Mouse (Mus musculus) erythroblast, embryonic 14.5 days (primary cell): Measurements from ENCODE around the gene Olfr685.

Experiments used
- GATA1 ChIP-seq: IDR thresholded peaks from 2 replicates; pipeline ENCODE4 v1.6.1; 2012; ENCODE audit warnings: low read length, inconsistent platforms, mixed read lengths
- TAL1 ChIP-seq: IDR thresholded peaks from 3 replicates; pipeline ENCODE4 v1.6.1; 2012; ENCODE audit warnings: low read length, inconsistent platforms, mixed read lengths

DNA sequence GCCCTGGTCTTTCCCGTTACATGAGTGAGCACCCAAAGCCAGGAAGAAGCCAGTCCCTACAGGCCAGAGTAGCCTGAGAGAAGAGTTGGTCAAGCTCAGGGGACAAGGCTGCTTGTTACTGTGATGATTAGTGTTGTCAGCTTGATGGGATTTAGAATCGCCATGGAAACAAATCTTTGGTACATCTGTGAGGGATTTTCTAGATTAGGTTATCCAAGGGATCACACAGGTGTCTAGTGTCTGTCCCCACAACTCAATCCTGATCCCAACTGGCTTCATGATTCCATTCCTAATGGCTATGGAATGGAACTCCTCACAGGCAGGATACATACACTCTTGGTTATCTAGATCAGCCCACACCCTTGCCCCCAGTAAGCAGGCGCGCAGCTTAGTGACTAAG is 32.5 kb upstream of the Olfr685 start:
- no peak for TF ChIP-seq TAL1
- no peak for TF ChIP-seq GATA1
